Mouse (Mus musculus) small intestine, adult 2 months (tissue): ENCODE measurements at regions not wholly inside any gene's neighbourhood (a gene's known extent, or its start where the extent isn't known, plus 50 kb on each side); places are given as distances from the start of the nearest gene placed in this dataset.

Source experiments
- CTCF ChIP-seq: fragments of 200-500 bp; IDR thresholded peaks from 2 replicates; pipeline ENCODE4 v1.5.1; 2012; ENCODE audit warnings: low read depth, mild to moderate bottlenecking, control low read depth, inconsistent platforms, low read length, moderate library complexity, mixed read lengths; ENCODE audit not compliant: insufficient replicate concordance, insufficient read length; ENCODE audit errors: extremely low read depth
- POLR2A ChIP-seq: fragments of 200-500 bp; IDR thresholded peaks from 2 replicates; pipeline ENCODE4 v1.6.1; 2012; ENCODE audit warnings: low read depth, mild to moderate bottlenecking, control low read depth, inconsistent platforms, low read length, moderate library complexity

DNA sequence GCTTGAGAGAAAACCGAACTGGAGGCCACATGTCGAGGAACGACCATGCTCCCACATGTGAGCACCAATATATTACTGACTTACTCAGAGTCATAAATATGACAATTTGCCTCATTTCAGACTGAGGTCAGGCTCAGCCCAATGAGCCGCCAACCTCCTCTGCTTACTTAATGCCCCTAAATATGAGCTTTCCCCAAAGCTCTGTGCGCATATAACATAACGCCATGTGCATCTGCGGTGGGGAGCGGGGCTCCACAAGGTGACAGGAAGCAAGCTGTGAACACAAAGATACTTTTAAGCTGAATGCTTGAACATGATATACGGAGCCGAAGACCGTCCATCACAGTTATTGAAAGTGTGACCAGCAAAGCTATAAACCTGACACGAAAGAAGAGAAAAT is 319.8 kb downstream of the Hlx start:
- TF ChIP-seq CTCF (no peak), POLR2A (no peak)
